Mouse (Mus musculus): Measurements from ENCODE around the gene Olfr575. TPM values are rescaled to one million over a fixed set of nuclear protein-coding genes. Genes with fewer than 3 reads are reported as not detected.
A peak's percentile ranks its signal among the peaks of the same experiment; 100 is the strongest.

Olfr575 gene
- not detected for total RNA-seq (2021)

- no peak for DNase-seq
These were observed at the start of gene Olfr575 for GRCm38 (mm10) chr7:102958593-102958992. Olfr575 (minus strand) TSS chr7:102958775.

- DNase-seq: no peak
These were observed 30.6 kb upstream of the Olfr575 start, which contains the start of gene Olfr578 for GRCm38 (mm10) chr7:102989224-102989623. Olfr578 (minus strand) TSS chr7:102989324.

GRCm38 (mm10) chr7:102975843-102976242 lies 17.3 kb upstream of the Olfr575 start, which contains the start of gene Olfr577:
Olfr577 (minus strand) TSS chr7:102975943.
- DNase-seq: no peak

GRCm38 (mm10) chr7:102974399-102974798 lies 15.8 kb upstream of the Olfr575 start:
- DNase-seq: no peak

- DNase-seq: no peak
These were observed 3.8 kb upstream of the Olfr575 start, which contains the start of gene Olfr576 for GRCm38 (mm10) chr7:102962360-102962759. Olfr576 (plus strand) TSS chr7:102962660.

GRCm38 (mm10) chr7:102958137-102958536 lies 438 bp downstream of the Olfr575 start:
- no peak for DNase-seq

- DNase-seq: no peak
These were observed 7.8 kb downstream of the Olfr575 start for GRCm38 (mm10) chr7:102950732-102951131.

GRCm38 (mm10) chr7:102948167-102948566 lies 10.4 kb downstream of the Olfr575 start, which contains the start of gene Olfr574:
Olfr574 (plus strand) TSS chr7:102948467.
- no peak for DNase-seq

GRCm38 (mm10) chr7:102943417-102943816 lies 15.2 kb downstream of the Olfr575 start:
- DNase-seq: no peak

- no peak for DNase-seq
These were observed 16.1 kb downstream of the Olfr575 start, which contains the start of gene Olfr573-ps1 for GRCm38 (mm10) chr7:102942475-102942874. Olfr573-ps1 (minus strand) TSS chr7:102942575.

GRCm38 (mm10) chr7:102927105-102927504 lies 31.5 kb downstream of the Olfr575 start:
- DNase-seq: no peak

GRCm38 (mm10) chr7:102924109-102924508 lies 34.5 kb downstream of the Olfr575 start, which contains the start of gene Olfr572:
Olfr572 (plus strand) TSS chr7:102924409.
- no peak for DNase-seq

- DNase-seq: peak; percentile 17
These were observed 38.9 kb downstream of the Olfr575 start for GRCm38 (mm10) chr7:102919632-102920031.

- DNase-seq: no peak
These were observed 41.3 kb downstream of the Olfr575 start, which contains the start of gene Olfr571 for GRCm38 (mm10) chr7:102917032-102917875. Olfr571 (minus strand) TSS chr7:102917536.

- DNase-seq: no peak
These were observed 42.2 kb downstream of the Olfr575 start for GRCm38 (mm10) chr7:102916405-102916804.

GRCm38 (mm10) chr7:102915261-102915660 lies 43.3 kb downstream of the Olfr575 start:
- DNase-seq: no peak

Other genes starting within 250 kb of the Olfr575 start
- gene Olfr33, start 239.7 kb downstream of the Olfr575 start, total RNA-seq (2021): not detected
- not detected for gene Olfr559, start 231.3 kb downstream of the Olfr575 start, total RNA-seq (2021)
- gene Olfr560, start 199.4 kb downstream of the Olfr575 start, total RNA-seq (2021): under 1 TPM; 0.19 to 0.23 TPM
- gene Olfr78, start 199.3 kb downstream of the Olfr575 start, total RNA-seq (2021): 1 to 10 TPM; 1.1 to 1.4 TPM
- gene Olfr561, start 187.6 kb downstream of the Olfr575 start, total RNA-seq (2021): not detected
- not detected for gene Olfr564, start 155.3 kb downstream of the Olfr575 start, total RNA-seq (2021)
- not detected for gene Olfr566, start 100.0 kb downstream of the Olfr575 start, total RNA-seq (2021)
- not detected for gene Olfr568, start 81.7 kb downstream of the Olfr575 start, total RNA-seq (2021)
- gene Olfr569, start 67.9 kb downstream of the Olfr575 start, total RNA-seq (2021): not detected
- gene Olfr570, start 64.2 kb downstream of the Olfr575 start, total RNA-seq (2021): not detected
- gene Olfr571, start 41.2 kb downstream of the Olfr575 start, total RNA-seq (2021): not detected
- not detected for gene Olfr572, start 34.4 kb downstream of the Olfr575 start, total RNA-seq (2021)
- not detected for gene Olfr573-ps1, start 16.2 kb downstream of the Olfr575 start, total RNA-seq (2021)
- gene Olfr574, start 10.3 kb downstream of the Olfr575 start, total RNA-seq (2021): not detected
- not detected for gene Olfr576, start 3.9 kb upstream of the Olfr575 start, total RNA-seq (2021)
- gene Olfr577, start 17.2 kb upstream of the Olfr575 start, total RNA-seq (2021): not detected
- not detected for gene Olfr578, start 30.5 kb upstream of the Olfr575 start, total RNA-seq (2021)
- gene Olfr582, start 79.2 kb upstream of the Olfr575 start, total RNA-seq (2021): not detected
- not detected for gene Olfr583, start 92.5 kb upstream of the Olfr575 start, total RNA-seq (2021)
- gene Olfr584, start 123.1 kb upstream of the Olfr575 start, total RNA-seq (2021): not detected
- not detected for gene Olfr585, start 138.9 kb upstream of the Olfr575 start, total RNA-seq (2021)
- gene Olfr586, start 166.9 kb upstream of the Olfr575 start, total RNA-seq (2021): not detected
- gene Olfr588-ps1, start 182.1 kb upstream of the Olfr575 start, total RNA-seq (2021): not detected
- not detected for gene Olfr589, start 197.6 kb upstream of the Olfr575 start, total RNA-seq (2021)
- not detected for gene Olfr591, start 219.6 kb upstream of the Olfr575 start, total RNA-seq (2021)
- not detected for gene Olfr592, start 226.0 kb upstream of the Olfr575 start, total RNA-seq (2021)